Comparison of ENCODE assay signal across 25 mouse cellular contexts in genomic region chr12:105333570-105333969, GRCm38 (mm10). TPM values are rescaled to one million over a fixed set of nuclear protein-coding genes. Genes with fewer than 3 reads are reported as not detected.
DNase-seq lines count a peak whose midpoint lies in the region; ATAC-seq lines count a peak whose summit lies in the region.
"Had no signal": no experiment of that assay in that cellular context is flagged by ENCODE, and none has a peak within 500 bp of the region (broad histone marks: within the 10 kb centered on the region; RNA-seq: fewer than 3 reads in every experiment).

Gene Tunar (plus strand): TSS chr12:105333870.

- no peak within 1 kb of the TSS for H3K4me3 ChIP-seq in hindbrain, embryonic 16.5 days (ENCODE audit: low read length)
- no peak within 1 kb of the TSS for H3K4me3 ChIP-seq in hindbrain, embryonic 13.5 days
- H3K4me3 ChIP-seq: forebrain, embryonic 10.5 days; heart, embryonic 13.5 days; intestine, embryonic 15.5 days had no signal

- no peaks in the 10 kb centered on the region for H3K9me3 ChIP-seq in hindbrain, embryonic 16.5 days (ENCODE audit: control insufficient read depth, low read length)
- no peaks in the 10 kb centered on the region for H3K9me3 ChIP-seq in hindbrain, embryonic 13.5 days
- H3K9me3 ChIP-seq: forebrain, embryonic 10.5 days; heart, embryonic 13.5 days; intestine, embryonic 15.5 days had no signal

- no peaks in the 10 kb centered on the region for H3K36me3 ChIP-seq in hindbrain, embryonic 16.5 days (ENCODE audit: control insufficient read depth, insufficient read depth, low read length)
- no peaks in the 10 kb centered on the region for H3K36me3 ChIP-seq in hindbrain, embryonic 13.5 days
- H3K36me3 ChIP-seq: forebrain, embryonic 10.5 days; heart, embryonic 13.5 days; intestine, embryonic 15.5 days had no signal

- intact Hi-C loops in left cerebral cortex, postnatal 25 days (cut with DNase I): no loop called here

- no peak within 1 kb of the TSS for H3K9ac ChIP-seq in hindbrain, embryonic 16.5 days (ENCODE audit: low read depth, low read length)
- H3K9ac ChIP-seq in hindbrain, embryonic 13.5 days: no peak within 1 kb of the TSS
- H3K9ac ChIP-seq: heart, embryonic 13.5 days; intestine, embryonic 15.5 days had no signal

- ATAC-seq in hindbrain, embryonic 16.5 days: no peak
- ATAC-seq in hindbrain, embryonic 13.5 days (ENCODE audit: low FRiP score): no peak
- ATAC-seq: intestine, embryonic 15.5 days had no signal

- no peak for DNase-seq in left cerebral cortex, postnatal 25 days (ENCODE audit: low spot score in 2 of 2)
- no peak for DNase-seq in left cerebral cortex, adult 9 months (ENCODE audit: low spot score in 2 of 2)
- no peak for DNase-seq in layer of hippocampus, postnatal 10 days (ENCODE audit: low spot score in 2 of 2)
- no peak for DNase-seq in layer of hippocampus, postnatal 36 days
- no peak for DNase-seq in heart, postnatal 4 days
- DNase-seq: adrenal gland, postnatal 36 days; cerebellum, adult 18-20 months; cerebellum, postnatal 36 days; gastrocnemius, postnatal 10 days; heart, adult 18-20 months; kidney, adult 9 months; lung, adult 18-20 months; lung, postnatal 36 days; retina, postnatal 1 day; right cerebral cortex, postnatal 4 days; thymus, adult 2 months had no signal

- H3K27ac ChIP-seq in hindbrain, embryonic 16.5 days (ENCODE audit: low read depth, low read length): no peak within 1 kb of the TSS
- no peak within 1 kb of the TSS for H3K27ac ChIP-seq in hindbrain, embryonic 13.5 days
- H3K27ac ChIP-seq: forebrain, embryonic 10.5 days; heart, embryonic 13.5 days; intestine, embryonic 15.5 days had no signal

- H3K4me2 ChIP-seq in hindbrain, embryonic 16.5 days (ENCODE audit: low read length): no peak within 1 kb of the TSS
- H3K4me2 ChIP-seq in hindbrain, embryonic 13.5 days: no peak within 1 kb of the TSS
- H3K4me2 ChIP-seq: heart, embryonic 13.5 days; intestine, embryonic 15.5 days; liver, embryonic 11.5 days had no signal

- 87% methylated on average over 2 of the region's 2 CpGs for WGBS in hindbrain, embryonic 16.5 days
- 90% methylated on average over 2 of the region's 2 CpGs for WGBS in hindbrain, embryonic 13.5 days

- H3K4me1 ChIP-seq in hindbrain, embryonic 16.5 days (ENCODE audit: control insufficient read depth, insufficient read depth, low read depth, low read length): peaks cover 7% of the 10 kb centered on the region
- H3K4me1 ChIP-seq in hindbrain, embryonic 13.5 days (replicated peaks): peaks cover 26% of the 10 kb centered on the region

- no peaks in the 10 kb centered on the region for H3K27me3 ChIP-seq in hindbrain, embryonic 16.5 days (replicated peaks; ENCODE audit: control insufficient read depth, insufficient read depth, low read length)
- H3K27me3 ChIP-seq in hindbrain, embryonic 13.5 days: peaks cover 21% of the 10 kb centered on the region

RNA-seq across cellular contexts. Expression of gene Tunar, which starts in this region (rescaled TPM):
- polyA plus RNA-seq in hindbrain, embryonic 16.5 days (2015; fragmentation: Nextera tagmentation; extraction: Ambion mirVana): 26.3 and 28.6 TPM in 2 replicates
- 9.7 and 10.7 TPM in 2 replicates for polyA plus RNA-seq in hindbrain, embryonic 13.5 days (2015; fragmentation: Nextera tagmentation; extraction: Ambion mirVana)
- total RNA-seq in left cerebral cortex, postnatal 25 days (2021): 10 to 100 TPM; 11.1 to 12.1 TPM
- total RNA-seq in layer of hippocampus, postnatal 10 days (2021): 10 to 100 TPM; 18.7 to 23.8 TPM
- 10 to 100 TPM; 17.2 to 19.7 TPM for total RNA-seq in layer of hippocampus, postnatal 36 days (2021)
- total RNA-seq in heart, postnatal 4 days (2021): not detected
- total RNA-seq: gastrocnemius, postnatal 10 days; heart, adult 18-20 months; heart, postnatal 25 days had no signal
- polyA plus RNA-seq: C2C12; heart, embryonic 13.5 days; urinary bladder, adult 2 months had no signal

Comparison
In these comparisons a context has a peak if more than half of its experiments do, and no peak if none do; other contexts are left out.
1. RNA of gene Tunar (total RNA-seq): 18.7 to 23.8 TPM in layer of hippocampus, postnatal 10 days, 17.2 to 19.7 TPM in layer of hippocampus, postnatal 36 days and 11.1 to 12.1 TPM in left cerebral cortex, postnatal 25 days; not detected in heart, postnatal 4 days; every median in the first group is over 10 times any median in the second.